Mouse (Mus musculus) limb, embryonic 10.5 days (tissue): ENCODE data around the gene Gstm2. TPM values are rescaled to one million over a fixed set of nuclear protein-coding genes. Genes with fewer than 3 reads are reported as not detected.
A peak's percentile ranks its signal among the peaks of the same experiment; 100 is the strongest.
"Not testable (repeated sequence)": the region's sequence is repeated elsewhere in the genome, so short reads cannot be mapped to it uniquely, and the experiment has no call there.

Source experiments
- DNase-seq: peaks from one replicate; pipeline ENCODE4 v3.0.0-alpha.2; 2017; ENCODE audit warnings: low spot score
- H3K27ac ChIP-seq: fragments of 300-500 bp; sonication (generic); 2 replicates; pipeline ENCODE4 v1.5.1; 2016; ENCODE audit warnings: mild to moderate bottlenecking
- H3K27me3 ChIP-seq: fragments of 300-500 bp; sonication (generic); 2 replicates; pipeline ENCODE4 v1.6.1; 2016; ENCODE audit warnings: low read depth, mild to moderate bottlenecking; ENCODE audit not compliant: poor library complexity, severe bottlenecking
- H3K36me3 ChIP-seq: fragments of 300-500 bp; sonication (generic); 2 replicates; pipeline ENCODE4 v1.6.1; 2016; ENCODE audit warnings: mild to moderate bottlenecking, moderate library complexity
- H3K4me1 ChIP-seq: fragments of 300-500 bp; sonication (generic); 2 replicates; pipeline ENCODE4 v1.6.1; 2016
- H3K4me3 ChIP-seq: fragments of 300-500 bp; sonication (generic); 2 replicates; pipeline ENCODE4 v1.5.1; 2016; ENCODE audit warnings: mild to moderate bottlenecking, moderate library complexity
- H3K9me3 ChIP-seq: fragments of 300-500 bp; sonication (generic); replicated peaks from 2 replicates; pipeline ENCODE4 v1.6.1; 2016; ENCODE audit warnings: mild to moderate bottlenecking
- WGBS: fragments of 180-500 bp; shearing (Covaris S2); methylation state at CpG from one replicate; pipeline ENCODE4 v1.1.7; 2016; 5-methylcytosine and 5-hydroxymethylcytosine counted together
- polyA plus RNA-seq: library from polyadenylated mRNA; unstranded; fragments of >200 nt; fragmentation: Nextera tagmentation; extraction: Ambion mirVana; gene quantifications from 2 replicates; pipeline ENCODE4 v1.2.1, GENCODE M21; 2016

Gene Gstm2
- 19.1 and 26.1 TPM in 2 replicates for polyA plus RNA-seq

DNA sequence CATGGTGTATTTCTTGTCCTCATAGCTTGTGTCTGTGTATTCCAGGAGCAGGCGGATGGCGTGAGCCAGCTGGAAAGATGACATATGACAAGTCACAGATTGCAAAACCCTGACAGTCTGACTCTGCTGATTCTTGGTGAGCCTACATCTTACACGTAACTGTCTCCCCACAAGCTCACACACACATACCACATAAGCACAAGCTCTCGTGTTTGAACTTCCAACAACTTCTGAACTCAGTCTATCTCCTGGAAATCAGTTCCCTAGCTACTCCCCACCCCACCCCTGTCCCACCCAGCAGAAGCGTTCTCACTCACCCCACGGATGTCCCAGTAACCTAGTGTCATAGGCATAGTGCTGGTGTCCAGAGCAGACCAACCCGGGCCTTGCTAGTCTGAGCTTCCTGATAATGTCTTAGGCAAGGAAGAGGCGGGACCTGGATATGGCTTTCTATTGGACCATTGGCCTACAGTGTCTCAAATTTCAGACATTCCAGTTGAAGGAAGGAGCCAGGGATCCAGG, at the start of gene Gstm2:
Gene Gstm2 (minus strand): TSS at position 413 of the 522 bp plus-strand sequence.
- Histone ChIP-seq H3K27ac (0 out of 2 replicates have a peak within 1 kb of the TSS, but pooled peaks have one; percentile 54), H3K36me3 (no peaks in the 10 kb centered on the region), H3K4me1 (peaks cover 8% of the 10 kb centered on the region), H3K27me3 (no peaks in the 10 kb centered on the region), H3K4me3 (peak within 1 kb of the TSS; percentile 35), H3K9me3 (no peaks in the 10 kb centered on the region)
- WGBS, result 52% methylated on average over 8 of the region's 8 CpGs
- DNase-seq, result peak; percentile 37

DNA sequence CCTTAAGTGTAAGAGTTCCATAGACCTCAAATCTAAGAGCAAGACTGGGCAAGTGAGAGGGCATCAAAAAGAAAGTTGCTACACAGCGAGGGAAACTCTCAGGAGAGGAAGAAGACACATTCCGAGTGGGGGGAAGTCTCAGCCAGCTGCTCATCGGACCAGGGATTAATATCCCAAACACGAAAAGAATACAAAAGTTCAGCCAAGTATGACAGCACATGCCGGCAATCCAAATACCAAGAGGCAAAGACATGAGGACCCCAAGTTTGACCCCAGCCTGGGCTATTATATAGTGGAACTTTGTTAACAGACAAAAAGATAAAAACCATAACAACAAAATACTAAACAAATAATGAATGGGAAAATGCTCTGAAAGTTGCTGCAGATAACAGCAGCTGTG, 46.9 kb upstream of the Gstm2 start:
- Histone ChIP-seq H3K4me3 (no peak overlapping the region), H3K27ac (no peak overlapping the region), H3K36me3 (no peaks in the 10 kb centered on the region), H3K27me3 (no peaks in the 10 kb centered on the region), H3K9me3 (no peaks in the 10 kb centered on the region), H3K4me1 (no peaks in the 10 kb centered on the region)
- WGBS, result 87% methylated on average over 5 of the region's 5 CpGs
- DNase-seq, result no peak

DNA sequence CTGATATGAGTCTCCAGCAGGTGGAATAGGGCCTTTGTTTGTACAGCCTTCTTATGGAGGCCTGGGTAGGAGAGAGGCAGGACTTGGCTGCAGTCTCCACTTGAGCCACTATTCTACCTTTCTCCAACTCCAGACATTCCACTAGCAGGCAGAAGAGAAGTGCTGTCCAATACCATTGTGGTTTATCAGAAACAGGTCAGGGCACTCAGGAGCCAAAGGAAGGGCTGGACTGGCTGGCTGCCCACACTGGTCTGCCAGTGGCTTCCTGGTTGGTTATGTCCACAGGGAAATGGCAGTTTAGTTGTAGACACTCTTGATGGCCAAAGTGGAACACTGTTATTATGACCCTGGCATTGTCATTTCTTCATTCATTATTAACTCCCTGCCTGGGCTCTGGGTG, 45.9 kb upstream of the Gstm2 start:
- Histone ChIP-seq H3K36me3 (no peaks in the 10 kb centered on the region), H3K27me3 (no peaks in the 10 kb centered on the region), H3K27ac (no peak overlapping the region), H3K4me1 (no peaks in the 10 kb centered on the region), H3K4me3 (no peak overlapping the region), H3K9me3 (no peaks in the 10 kb centered on the region)
- no peak for DNase-seq

DNA sequence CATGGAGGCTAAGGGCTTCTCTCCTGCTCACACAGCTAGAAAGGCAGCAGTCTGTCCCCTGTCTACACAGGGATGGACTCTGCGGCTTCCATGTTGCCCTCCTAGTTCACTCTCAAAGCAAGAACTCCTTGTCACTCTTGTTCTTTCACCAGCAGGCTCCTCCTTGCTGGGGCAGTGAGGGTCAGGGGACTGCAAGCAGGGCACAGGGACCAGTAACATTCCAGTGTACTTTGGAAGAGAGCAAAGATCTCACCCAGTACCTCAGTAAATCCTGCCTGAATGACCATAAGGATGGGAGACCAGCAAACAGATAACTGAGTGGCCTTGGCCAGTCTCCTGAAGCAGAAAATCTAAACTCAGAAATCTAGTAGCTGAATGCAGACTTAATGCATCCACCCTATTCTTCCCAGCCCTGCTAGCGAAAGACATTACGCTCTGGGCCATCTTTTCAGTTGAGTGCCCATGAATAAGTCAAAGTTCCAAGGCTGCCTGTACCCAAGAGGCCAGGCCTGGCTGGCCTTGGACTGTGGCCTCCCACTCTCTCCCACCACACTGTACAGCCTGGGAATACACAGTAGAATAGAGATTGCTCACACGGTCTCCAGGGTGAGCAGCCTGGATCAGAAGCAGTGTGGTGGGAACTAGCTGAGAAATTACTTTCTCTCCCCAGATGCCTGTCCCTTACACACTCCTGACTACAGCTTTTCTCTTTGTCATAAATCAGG, 42.5 kb upstream of the Gstm2 start:
- WGBS, result 91% methylated on average over 4 of the region's 4 CpGs
- H3K36me3 ChIP-seq, result no peaks in the 10 kb centered on the region
- no peak overlapping the region for H3K27ac ChIP-seq
- DNase-seq, result no peak
- H3K27me3 ChIP-seq, result no peaks in the 10 kb centered on the region
- no peaks in the 10 kb centered on the region for H3K9me3 ChIP-seq
- H3K4me1 ChIP-seq, result no peaks in the 10 kb centered on the region
- no peak overlapping the region for H3K4me3 ChIP-seq

DNA sequence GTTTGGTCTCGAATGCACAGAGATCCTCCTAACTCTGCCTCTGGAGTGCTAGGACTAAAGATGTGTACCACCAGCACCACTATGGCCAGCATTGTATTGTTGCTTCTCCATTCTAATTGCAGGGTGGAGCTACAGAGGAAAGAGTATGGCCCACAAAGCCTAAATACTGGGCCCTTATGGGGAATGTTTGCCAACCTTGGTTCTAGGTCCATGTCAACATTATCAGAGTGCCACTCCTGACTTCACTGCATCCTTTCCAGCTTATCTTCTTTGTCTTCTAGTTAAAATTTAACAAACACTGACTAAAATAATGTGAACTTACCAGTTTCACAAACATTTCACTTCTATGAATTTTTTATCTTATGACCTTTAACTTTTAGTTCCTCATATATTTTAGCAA, 40.3 kb upstream of the Gstm2 start:
- Histone ChIP-seq H3K4me3 (no peak overlapping the region), H3K27ac (no peak overlapping the region), H3K4me1 (no peaks in the 10 kb centered on the region), H3K36me3 (no peaks in the 10 kb centered on the region), H3K27me3 (no peaks in the 10 kb centered on the region), H3K9me3 (no peaks in the 10 kb centered on the region)
- no peak for DNase-seq
- 83% methylated on average over 1 of the region's 1 CpGs for WGBS

DNA sequence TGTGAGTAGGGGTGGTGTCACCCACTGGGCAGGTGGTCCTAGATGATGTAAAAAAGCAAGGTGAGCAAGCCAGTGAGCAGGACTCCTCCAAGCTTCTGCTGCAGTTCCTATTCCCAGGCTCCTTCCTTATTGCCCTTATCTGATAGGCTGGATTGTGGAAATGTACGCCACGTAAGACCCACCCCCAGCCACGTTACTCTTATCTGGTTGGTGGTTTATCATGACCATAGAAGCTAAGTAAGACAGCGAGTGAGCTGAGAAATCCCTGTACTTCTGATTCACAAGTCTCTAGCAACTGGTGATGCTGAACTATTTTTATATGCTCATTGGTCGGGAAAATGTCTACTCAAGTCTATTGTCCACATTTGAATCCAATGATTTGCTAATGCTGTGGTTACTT, 39.8 kb upstream of the Gstm2 start:
- no peaks in the 10 kb centered on the region for H3K36me3 ChIP-seq
- H3K9me3 ChIP-seq, result no peaks in the 10 kb centered on the region
- no peak overlapping the region for H3K4me3 ChIP-seq
- WGBS, result 79% methylated on average over 5 of the region's 5 CpGs
- no peak for DNase-seq
- no peaks in the 10 kb centered on the region for H3K27me3 ChIP-seq
- no peaks in the 10 kb centered on the region for H3K4me1 ChIP-seq
- no peak overlapping the region for H3K27ac ChIP-seq

DNA sequence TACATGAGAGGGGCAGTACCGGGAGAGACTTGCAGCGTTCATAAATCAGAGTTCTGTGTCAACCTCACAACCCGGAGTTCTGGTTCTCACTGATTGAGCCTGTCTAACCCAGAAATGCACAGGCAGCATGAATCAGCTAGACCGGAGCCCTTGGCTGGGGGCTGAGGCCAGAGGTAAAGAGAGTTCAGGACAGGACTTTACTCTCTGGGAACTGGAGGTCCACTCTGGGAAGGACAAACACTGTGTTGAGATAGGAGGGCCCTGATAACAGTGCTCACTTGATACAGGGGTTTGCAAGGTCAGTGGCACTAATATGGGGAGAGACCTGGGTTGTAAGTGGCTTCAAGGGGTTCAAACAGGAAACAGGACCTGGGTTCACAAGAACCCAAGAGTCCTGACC, 39.1 kb upstream of the Gstm2 start:
- Histone ChIP-seq H3K36me3 (no peaks in the 10 kb centered on the region), H3K27me3 (no peaks in the 10 kb centered on the region), H3K4me1 (no peaks in the 10 kb centered on the region), H3K27ac (no peak overlapping the region), H3K9me3 (no peaks in the 10 kb centered on the region), H3K4me3 (no peak overlapping the region)
- DNase-seq, result no peak
- 68% methylated on average over 4 of the region's 4 CpGs for WGBS

DNA sequence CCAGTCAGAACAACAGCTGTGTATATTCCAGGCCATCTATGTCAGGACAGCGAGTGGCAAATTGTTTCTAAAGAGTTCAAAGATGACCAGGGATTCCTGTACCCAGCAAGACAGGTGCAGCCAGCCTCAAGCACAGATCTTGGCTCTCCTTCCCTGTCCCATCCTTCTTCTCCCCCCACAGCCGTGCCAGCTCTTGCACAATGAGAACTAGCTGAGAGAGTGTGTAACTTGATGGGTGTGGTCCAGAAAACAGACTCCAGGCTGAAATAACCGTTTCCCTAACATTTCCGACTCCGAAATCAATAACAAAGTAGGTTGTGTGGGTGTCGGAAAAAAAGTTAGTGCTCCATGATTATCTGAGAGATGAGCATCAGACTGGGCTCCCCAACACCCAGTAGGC, 36.4 kb upstream of the Gstm2 start:
- Histone ChIP-seq H3K4me1 (peaks cover 8% of the 10 kb centered on the region), H3K27ac (no peak overlapping the region), H3K9me3 (no peaks in the 10 kb centered on the region), H3K27me3 (no peaks in the 10 kb centered on the region), H3K4me3 (no peak overlapping the region), H3K36me3 (no peaks in the 10 kb centered on the region)
- whole genome bisulfite sequencing, result 83% methylated on average over 6 of the region's 6 CpGs
- no peak for DNase-seq

DNA sequence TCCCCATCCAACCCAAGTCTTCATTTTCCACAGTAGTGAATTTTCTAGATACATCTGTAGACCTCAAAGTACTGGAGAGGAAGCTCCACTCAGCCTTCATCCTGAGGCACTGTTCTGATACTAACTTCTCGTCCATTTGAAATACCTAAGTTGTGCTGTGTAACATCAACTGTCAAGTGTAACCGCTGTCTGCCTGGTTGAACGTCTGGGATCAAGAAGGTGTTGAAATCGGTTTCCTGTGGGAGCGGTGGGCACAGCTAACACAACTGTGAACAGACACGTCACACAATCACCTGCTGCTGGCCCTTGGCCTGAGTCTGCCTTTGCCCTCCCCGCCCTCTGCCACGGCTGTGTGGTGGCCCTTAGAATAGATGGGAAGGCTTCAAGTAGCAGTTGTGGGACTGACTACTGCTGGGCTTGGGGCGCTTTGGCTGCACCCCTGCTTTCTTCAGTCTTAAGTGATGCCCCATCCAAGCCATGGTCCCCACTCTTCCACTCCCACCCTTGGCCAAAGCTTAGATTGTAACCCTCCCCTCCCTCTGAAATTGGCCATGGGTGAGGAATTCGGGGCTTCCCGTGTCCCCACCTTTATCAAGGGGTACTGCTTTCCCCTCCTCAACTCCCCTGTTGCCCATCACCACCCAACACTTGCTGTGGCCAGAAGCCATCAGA, 34.2 kb upstream of the Gstm2 start:
- H3K27ac ChIP-seq, H3K4me3 ChIP-seq: not testable (repeated sequence)

DNA sequence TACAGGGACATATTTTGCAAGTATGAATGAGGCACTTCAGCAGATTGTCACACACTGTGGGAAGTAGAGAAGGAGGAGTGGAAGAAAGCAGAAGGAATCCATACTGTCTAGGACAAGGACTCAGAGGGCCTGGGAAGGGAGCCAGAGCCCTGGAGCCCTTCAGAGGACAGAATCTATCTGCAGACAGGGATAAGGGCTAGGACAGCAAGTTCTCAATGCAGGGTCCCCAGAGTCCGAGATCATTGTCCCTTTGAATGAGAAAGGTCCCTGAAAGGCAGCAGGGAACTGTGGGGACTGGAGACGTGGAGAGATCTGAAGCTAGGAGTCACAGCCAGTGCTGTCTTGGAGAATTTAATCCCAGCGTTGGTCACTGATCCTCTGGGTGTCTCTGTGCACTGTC, 33.0 kb upstream of the Gstm2 start:
- H3K36me3 ChIP-seq, H3K27me3 ChIP-seq, DNase-seq, H3K27ac ChIP-seq, H3K4me3 ChIP-seq, H3K9me3 ChIP-seq: not testable (repeated sequence)
- WGBS, result 83% methylated on average over 3 of the region's 3 CpGs
- peaks cover 18% of the 10 kb centered on the region for H3K4me1 ChIP-seq

More for the DNA sequence above, 34.2 kb upstream of the Gstm2 start:
- WGBS, result 74% methylated on average over 11 of the region's 11 CpGs
- H3K4me1 ChIP-seq, result peaks cover 16% of the 10 kb centered on the region
- not testable (repeated sequence) for H3K36me3 ChIP-seq, H3K9me3 ChIP-seq, DNase-seq, H3K27me3 ChIP-seq

DNA sequence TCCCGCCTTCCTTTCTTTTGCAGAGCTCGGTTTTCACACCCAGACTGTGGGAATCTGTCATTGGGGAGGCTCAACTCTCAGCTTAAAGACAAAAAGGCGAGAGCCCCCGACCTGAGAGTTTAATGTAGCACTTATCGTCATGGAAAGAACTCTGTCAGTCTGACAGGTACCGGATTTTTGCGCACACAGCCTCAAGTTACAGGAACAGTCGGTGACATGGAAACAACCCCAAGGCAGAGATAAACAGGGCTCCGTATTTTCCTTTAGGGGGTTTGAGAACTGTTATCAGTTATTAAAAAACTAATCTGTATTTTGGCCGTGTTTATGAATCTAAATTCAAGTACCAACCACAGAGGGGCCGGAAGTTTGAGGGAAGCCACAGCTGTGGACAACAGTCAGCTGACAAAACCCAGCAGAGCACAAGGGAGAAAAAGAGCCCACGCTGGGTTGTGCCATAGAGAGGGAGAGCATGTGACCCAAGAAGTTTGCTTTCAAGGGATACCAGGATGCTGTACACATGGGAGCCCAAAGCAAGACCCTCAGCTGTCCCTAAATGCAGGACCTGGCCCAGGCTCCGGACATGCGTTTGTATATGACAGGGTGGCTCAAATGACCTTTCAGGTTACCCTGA, 32.1 kb upstream of the Gstm2 start:
- WGBS, result 36% methylated on average over 14 of the region's 14 CpGs
- Histone ChIP-seq H3K4me1 (peaks cover 18% of the 10 kb centered on the region), H3K27ac (peak overlapping the region; percentile 85), H3K9me3 (no peaks in the 10 kb centered on the region), H3K36me3 (no peaks in the 10 kb centered on the region), H3K4me3 (peak overlapping the region; percentile 58), H3K27me3 (0 out of 2 replicates have a peak, but pooled peaks cover 4% of the 10 kb centered on the region)
- no peak for DNase-seq

DNA sequence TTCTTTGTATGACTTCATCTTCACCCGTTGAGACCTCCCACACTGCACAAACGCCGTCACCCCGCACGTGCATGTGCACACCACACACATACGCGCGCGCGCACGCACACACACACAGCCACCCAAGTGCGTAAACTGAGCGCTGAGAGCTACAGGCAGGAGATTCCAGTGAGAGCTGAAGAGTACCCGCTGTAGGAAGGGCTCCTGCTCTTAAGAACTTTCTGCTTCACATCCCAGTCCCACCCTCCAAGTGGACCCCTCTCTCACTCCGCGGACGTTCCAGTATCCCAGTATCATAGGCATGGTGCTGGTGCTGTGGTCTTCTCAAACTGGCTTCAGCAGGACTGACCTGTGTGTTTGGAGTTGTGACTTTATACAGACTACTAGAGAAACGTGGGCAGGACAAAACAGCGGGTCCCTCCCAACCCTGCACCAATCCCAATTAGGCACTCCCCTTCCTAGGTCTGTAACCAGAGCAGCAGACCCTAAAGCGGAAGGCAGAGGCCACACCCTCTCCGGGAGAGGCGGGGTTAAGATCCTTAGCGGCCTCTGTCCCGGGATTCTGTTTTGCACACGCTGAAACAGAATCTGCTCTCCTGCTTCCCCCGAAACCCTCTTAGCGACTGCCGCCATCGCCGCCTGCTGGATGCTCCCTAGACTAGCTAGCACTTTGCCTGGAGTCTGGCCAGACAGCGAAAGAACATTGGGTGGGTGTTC, 31.4 kb upstream of the Gstm2 start, which contains the start of gene Gstm1:
Gene Gstm1 (minus strand): TSS at position 501 of the 717 bp plus-strand sequence.
- WGBS, result under 1% methylated on average over 31 of the region's 31 CpGs

More for the DNA sequence above, 31.4 kb upstream of the Gstm2 start, which contains the start of gene Gstm1:
- Histone ChIP-seq H3K36me3 (no peaks in the 10 kb centered on the region), H3K27me3 (0 out of 2 replicates have a peak, but pooled peaks cover 4% of the 10 kb centered on the region), H3K4me3 (peak within 1 kb of the TSS; percentile 58), H3K4me1 (peaks cover 18% of the 10 kb centered on the region), H3K27ac (peak within 1 kb of the TSS; percentile 85), H3K9me3 (no peaks in the 10 kb centered on the region)
- peak; percentile 89 for DNase-seq
